Mouse (Mus musculus) urinary bladder, postnatal 36 days (tissue): ENCODE measurements around the gene Oas3.

Experiments used
- DNase-seq, 2 experiments: peaks; one replicate each; pipeline ENCODE4 v3.0.0; 2022; ENCODE audit warnings: low spot score in 2 of 2, mixed read lengths in 1 of 2

Gene Oas3

DNA sequence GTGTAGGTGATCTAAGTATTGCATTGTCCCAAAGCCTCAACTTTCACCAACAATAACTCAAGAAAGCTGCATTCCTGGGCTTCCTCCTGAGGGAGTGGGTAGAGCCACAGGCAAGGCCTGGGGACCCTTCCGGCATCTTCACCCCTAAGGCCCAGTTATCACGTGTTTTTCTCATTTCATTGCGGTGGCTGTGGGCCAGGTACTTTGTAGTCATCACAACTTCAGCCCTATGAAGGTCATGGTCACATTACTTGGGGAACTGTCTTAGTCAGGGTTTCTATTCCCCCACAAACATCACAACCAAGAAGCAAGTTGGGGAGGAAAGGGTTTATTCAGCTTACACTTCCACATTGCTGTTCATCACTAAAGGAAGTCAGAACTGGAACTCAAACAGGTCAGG, 24.7 kb downstream of the Oas3 start:
- DNase-seq: no peak

DNA sequence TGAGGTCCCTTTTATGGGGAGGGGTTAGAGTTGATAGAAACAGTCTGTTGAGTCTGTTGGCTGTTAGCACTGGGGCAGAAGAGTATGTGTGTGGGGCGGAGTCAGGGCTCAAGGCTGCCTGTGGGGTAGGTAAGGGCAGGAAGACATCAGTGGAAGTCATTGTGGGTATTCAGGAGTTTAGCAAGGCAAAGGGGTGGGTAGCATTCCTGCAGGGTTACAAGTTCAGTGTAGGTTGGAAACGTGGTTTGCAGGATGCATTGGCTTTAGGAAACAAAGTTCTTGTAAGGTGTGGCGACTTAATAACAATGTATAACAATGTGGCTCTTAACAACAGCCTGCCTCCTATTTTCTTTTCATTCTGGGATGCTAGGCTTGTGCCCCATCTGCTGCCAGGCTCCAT, 26.3 kb downstream of the Oas3 start:
- no peak for DNase-seq

DNA sequence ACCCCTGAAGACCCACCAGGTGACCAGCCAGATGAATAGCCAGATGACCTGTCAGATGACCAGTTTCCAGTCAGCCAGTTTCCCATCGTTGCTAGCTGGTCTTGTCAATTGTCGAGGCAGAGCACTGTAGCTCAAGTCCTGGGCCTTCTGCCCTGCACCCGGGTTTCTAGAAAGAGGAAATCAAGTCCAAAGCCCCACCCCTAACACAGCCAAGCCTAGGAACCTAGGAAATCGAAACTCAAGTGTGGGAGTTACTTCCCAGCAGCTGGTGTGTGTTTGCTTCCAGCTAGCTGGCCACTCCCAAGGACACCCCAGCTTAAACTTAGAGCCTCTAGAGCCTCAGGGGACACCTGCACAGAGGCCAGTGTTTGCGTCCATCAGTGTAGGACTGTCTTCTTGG, 27.8 kb downstream of the Oas3 start, which contains the start of gene Oas2:
Oas2 (minus strand) TSS at position 166 of the 400 bp plus-strand sequence.
- DNase-seq: no peak

DNA sequence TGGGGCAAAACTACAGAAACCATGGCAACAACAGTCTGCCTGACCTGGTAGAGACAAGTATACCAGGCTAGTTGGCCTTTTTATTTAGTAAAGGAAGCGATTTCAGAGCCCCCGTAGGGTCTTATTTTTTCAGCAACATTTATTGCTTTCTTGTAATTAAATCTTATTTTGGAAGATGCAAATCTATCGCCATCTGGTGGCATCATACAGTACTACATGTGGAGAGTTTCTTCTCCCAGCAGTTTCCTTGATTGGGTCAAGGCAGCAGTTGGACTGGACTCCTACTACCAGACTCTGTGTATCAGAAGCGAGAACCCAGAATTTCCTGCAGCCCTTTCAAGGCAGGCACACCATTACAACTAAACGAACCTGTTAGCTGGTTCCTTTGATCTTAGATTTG, 31.0 kb downstream of the Oas3 start:
- peak; percentile 15 to 18 for DNase-seq

DNA sequence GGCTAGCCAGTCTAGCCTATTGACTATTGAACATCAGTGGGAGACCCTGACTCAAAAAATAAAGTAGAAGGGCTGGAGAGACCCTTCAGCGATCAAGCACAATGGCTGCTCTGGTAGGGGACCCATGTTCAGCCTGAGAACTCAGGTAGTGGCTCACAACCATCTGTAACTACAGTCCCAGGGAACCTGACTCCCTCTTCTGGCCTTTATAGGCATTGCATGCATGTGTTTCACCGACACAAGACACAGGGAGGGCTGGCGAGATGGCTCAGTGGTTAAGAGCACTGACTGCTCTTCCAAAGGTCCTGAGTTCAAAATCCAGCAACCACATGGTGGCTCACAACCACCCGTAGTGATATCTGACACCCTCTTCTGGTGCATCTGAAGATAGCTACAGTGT, 35.3 kb downstream of the Oas3 start:
- no peak for DNase-seq

DNA sequence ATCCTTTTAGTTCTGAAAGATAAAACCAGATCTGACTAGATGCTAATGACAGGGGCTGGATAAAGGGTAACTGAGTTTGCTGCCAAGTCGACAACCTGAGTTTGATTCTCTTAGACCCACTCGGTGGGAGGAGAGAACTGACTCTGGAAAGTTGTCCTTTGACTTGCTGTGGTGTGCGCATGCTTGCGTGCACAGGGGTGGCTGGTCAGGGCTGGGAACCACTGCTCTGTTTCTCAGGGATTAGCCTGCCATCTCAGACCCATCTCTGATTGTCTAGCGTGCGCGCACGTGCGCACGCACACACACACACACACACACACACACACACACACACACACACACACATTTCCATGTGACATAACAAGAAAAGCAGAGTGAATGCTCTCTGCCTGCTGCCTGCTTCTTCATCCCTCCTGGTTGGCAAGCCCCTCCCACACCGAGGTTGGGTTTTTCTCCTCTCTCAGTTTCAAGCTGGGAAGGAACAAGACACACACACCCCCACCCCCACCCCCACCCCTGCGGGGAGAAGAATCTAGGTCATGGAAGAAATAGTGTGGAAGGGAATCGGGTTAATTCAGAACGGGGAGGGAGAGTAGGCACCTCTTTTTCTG, 43.0 kb downstream of the Oas3 start:
- no peak for DNase-seq

DNA sequence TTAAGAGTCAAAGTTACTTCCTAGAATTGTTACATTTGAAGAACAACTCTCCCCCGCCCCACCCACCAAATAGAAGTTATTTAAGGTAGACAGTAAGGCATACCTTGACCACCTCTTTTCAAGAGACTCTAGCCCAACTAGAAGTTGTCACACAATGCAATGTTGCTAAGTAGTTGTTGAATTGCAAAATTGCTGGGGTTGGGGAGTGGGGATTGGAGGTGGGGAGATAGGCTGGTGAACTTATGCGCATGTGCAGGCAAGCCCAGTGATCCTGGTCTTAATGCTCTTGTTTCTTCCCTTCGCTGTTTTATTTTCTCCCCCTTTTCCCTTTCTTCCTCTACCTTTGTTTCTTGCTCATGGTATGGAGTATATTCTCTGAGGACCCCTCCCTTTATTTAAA, 43.8 kb downstream of the Oas3 start:
- no peak for DNase-seq

DNA sequence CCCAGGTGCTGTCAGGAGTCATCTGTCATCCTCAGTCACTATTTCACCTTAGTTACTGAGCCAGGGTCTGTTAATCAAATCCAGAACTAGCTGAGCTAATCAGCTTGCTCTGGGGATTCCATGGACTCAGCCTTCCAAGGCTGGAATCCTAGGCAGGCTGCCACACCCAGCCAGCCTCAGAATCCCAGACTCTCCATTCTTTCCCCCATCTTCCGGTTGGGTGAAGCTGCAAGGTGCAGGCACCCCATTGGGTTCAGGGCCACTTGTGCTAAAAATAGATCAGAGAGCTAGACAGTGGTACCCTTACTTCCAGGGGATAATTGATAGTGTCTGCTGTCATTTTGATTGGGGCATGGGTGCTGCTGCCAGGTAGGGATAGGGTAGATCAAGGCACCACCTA, 44.7 kb downstream of the Oas3 start:
- no peak for DNase-seq

DNA sequence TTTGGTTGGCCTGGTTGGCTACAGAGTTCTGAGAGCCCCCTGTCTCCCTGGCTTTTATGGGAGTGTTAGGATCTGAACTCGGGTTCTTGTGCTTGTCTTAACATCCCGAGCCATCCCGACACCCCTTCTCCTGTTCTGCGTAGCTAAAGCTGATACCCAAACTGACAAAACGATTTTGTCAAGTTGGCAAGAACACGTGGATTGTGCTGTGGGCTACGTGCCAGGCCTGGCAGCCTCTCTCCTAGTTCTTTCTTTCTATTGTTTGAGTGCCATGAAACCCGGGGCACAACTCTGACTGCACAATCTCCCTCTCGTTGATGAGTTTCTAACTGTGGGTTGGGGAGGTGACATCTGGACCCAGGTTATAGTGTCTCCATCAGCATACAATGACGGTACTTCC, 48.1 kb downstream of the Oas3 start:
- no peak for DNase-seq

DNA sequence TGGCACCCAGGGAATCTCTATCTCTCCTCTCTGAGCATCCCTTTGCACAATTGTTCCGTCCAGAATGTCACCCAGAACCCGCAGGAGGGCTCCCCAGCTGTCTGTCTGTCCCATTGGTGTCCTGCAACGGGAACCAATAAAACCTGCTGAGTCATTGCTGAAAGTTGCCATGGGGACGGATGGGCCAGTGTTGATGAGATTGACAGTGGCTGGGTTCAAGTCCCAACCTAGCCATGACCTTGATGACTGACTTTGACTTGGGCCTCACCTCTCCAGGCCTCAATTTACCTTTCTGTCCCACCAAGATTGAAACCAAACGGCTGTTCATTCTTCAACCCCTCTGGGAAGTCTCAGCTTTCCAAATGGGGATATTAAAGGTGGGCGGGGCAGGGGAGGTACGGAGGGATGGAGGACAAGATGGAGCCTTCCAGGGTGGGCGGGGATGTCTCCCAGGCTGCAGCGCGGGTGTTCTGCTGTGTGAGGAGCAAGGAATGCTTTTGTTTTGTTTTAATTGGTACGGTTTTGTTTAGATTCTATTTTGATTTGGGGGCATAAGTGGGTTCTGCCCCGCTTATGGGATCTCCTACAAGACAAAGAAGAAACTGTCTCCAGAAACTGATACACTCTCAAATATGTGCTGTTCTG, 51.5 kb downstream of the Oas3 start:
- no peak for DNase-seq

DNA sequence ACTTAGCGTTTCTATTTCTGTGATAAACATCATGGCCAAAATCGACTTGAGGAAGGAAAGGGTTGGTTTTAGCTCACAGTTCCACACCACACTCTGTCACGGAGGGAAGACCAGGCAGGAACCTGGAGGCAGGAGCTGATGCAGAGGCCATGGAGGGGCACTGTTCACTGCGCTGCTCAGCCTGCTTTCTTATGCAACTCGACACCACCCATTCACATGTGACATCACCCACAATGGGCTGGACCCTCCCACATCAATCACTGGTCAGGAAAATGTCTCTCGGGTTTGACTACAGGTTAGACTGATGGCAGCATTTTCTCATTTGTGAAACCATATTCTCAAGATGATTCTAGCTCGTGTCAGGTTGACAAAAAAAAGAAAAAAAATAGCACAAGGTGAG, 56.5 kb downstream of the Oas3 start:
- no peak for DNase-seq

DNA sequence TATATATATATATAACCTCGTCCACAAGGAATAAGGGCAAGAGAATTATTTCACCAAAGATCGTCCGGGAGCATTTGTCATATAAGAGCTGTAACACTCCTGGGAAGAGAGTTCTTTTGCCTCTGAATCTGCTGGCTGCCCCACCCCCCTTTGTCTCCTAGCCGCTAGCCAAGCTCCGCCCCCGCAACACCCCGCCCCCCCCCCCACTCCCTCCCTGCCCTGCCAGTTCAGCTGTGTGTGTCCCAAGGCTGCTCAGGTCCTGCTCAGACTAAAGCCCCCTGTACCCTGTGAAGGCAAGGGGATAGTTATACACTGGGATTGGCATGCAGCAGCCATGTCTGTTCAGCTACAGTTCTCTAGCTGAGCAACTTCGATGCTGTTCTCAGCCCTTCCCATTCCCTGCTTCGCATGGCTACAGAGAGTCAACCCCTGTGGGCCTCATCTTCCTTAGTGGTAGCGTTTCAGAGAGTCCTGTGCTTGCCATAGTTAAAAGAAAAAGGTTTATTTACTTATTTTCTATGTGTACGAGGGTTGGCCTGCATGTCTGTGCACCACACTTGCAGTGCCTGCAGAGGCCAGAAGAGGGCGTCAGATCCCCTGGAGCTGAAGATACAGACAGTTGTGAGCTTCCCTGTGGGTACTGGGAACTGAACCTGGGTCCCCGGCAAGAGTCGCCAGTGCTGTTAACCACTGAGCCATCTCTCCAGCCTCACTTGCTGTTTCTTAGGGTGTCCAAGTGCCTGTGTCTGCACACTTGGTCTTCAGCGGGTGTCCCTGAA, 58.7 kb downstream of the Oas3 start:
- no peak for DNase-seq

DNA sequence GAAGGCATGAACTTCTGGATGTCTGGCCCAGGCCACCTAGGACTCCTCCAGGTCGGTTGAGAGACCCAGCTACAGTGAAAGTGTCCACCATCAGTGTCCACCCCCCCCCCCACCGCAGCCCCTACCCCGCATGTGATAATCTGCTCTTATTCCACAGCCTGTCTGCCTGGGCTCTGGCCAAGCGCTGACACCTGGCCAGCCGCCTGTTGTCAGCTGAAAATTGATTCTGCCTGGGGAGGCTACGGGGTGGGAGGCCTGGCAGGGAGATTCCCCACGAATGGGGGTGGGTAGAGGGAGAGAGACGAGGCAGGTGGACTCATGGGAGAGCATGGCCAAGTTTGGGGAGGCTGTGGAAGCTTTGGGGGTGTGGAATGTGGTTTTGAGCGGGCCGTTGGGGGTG, 60.3 kb downstream of the Oas3 start:
- DNase-seq: no peak

DNA sequence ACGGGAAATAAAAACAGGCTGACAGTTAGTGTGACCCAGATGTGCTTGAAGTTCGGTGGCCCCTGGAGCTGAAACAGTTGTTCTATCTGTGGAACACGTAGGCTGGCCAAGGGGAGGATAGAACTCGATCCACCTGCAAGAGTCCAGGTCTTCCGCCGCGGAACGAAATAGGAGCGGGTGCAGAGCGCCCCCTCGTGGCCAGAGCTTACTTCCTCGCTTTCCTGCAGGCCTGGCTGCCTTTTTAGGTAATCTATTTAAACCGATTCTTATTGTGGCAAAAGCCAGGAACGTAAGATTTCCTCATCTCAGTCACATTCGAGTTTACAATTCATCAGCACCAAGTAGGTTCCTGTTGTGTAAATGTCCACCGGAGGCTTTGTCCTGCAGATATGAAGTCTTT, 63.1 kb downstream of the Oas3 start:
- peak; percentile 31 to 50 for DNase-seq

DNA sequence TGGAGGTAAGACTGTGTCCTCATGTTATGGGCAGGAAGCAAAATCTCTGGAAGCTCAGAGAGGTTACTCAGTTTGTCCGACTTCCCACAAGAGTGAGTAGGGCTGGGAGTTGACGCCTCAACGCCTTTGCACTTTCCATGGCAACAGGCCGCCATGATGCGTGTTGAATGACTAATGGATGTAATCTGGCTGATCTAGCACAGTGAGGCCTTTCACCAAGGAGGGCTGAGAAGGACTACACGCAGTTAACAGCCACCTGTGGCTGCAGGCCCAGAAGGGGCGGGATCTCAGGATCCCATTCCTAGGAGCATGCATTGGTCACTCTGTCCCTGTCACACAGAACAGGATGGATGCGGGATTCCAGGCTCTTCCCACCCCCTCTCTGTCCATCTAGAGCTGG, 64.7 kb downstream of the Oas3 start:
- DNase-seq: no peak

DNA sequence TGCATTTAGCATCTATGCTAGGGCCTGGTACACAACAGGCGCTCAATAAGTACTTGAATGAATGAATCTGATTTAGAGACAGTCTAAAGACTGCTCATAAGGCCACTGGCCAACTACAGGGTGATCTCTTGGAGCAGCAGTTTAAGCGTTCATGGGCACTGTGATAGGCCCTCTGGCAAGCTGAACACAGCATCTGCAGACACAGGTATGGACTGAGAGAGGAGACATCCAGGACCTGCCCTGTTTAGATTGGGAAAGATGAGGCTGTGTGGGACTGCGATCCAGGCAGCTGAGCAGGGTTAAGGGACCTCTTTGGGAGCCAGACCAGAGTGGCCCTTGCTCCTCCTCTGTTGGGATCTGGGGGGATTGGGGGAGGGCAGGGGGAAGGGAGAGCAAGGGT, 65.6 kb downstream of the Oas3 start, which contains the start of gene Dtx1:
Dtx1 (minus strand) TSS at position 101 of the 400 bp plus-strand sequence.
- DNase-seq: no peak

DNA sequence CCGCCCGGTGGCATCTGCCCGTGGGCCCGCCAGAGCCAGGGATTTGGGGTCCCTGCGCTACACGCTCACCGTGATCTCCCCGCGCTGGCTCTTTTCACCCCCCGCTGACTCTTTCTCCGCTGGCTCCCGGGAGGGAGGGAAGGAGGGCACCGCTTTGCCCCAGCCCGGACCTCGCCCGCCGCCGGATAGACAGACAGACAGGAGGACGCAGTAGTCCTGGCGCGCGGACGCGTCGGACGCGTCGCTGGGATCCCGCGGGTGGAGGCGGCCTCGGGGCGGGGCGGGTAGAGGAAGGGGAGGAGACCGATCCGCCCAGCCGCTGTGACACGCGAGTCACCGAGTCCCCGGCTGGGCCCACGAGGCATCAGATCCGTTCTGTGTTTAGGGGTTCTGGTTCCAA, 66.0 kb downstream of the Oas3 start:
- peak; percentile 10 to 21 for DNase-seq

DNA sequence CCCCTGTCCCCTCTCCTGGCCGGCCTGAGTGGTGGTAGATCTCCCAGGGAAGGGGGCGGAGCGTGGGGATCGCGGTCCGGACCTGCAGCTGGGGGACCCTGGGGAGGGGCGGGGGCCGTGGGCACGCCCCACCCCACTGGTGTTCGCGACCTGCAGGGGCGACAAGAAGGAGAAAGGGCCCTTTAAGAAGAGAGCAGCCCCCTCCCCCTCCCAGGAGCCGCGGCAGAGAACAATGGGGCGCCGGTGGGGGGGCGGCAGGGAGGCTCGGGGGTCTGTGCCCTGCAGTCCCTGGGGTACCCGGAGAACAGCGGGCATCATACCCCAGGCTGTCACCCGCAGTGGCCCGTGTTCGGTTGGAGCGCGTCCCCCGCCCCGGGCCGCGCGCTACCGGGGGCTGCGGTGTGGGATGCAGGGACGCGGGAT, 66.6 kb downstream of the Oas3 start:
- DNase-seq: no peak

DNA sequence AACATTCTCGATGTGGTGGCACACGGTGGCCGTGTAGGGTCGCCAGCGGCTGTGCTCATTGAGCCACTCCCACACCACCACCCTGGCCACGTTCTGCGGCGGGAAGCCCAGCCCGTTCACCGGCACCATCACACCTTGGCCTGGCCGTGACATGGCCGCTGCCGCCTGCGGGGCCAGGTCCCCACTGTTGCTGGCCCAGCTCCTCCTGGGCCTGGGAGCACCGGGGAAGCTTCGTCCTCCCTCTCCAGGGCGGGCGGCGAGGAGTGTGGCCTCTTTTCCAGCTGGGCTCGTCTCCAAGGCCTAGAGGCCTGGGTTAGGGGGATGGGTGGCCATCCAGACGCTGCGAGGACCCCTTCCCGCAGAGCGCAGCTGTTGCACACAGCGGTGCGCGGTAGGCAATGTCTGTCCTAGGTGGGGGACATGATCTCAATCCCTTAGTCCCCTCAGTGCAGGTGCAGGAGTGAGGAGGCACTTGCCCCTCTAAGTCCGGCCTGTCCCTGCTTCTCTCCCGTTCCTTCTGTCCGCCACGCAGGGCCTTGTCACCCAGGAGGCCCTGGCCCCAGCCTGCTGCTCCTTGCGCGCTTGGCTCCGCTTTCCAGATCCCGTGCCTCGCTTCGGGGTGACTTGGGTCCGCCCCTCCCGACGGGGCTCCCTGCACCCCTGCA, 67.2 kb downstream of the Oas3 start:
- DNase-seq: no peak

DNA sequence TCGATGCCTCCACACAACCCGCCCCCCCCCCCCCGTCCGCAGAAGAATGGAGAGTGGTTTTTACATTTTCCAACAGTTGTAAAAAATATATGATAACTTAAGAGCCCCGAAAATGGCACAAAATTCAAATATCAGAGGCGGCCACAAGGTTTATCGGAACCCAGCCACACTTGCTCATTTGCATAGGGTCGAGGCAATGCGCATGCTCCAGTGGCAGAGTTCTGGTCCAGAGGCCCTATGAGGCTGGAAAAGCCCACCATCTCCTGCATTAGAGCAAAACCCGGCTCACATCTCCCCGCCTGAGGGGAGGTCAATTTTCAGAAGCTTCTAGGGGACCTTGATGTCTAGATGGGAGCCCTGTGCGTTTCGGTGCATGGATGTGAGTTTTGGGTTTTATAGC, 70.5 kb downstream of the Oas3 start:
- DNase-seq: no peak

DNA sequence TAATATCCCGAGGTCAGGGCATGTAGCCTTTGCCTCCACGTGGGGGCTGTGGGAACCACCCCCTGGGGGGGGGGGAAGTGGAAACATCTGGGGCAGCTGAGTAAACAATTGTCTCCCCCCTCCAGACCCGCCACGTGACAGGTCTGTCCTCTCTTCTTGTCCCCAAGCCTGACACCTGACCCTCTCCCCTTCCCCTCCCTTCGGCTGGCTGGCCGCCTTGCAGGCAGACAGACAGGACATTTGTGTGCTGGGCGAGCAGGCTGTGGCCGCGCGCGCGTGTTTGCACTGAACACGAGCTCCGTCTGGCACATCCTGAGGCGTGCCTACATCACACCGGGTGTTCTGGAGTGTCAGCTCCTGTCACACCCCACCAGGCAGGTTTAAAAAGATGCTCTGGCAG, 70.9 kb downstream of the Oas3 start:
- DNase-seq: no peak

DNA sequence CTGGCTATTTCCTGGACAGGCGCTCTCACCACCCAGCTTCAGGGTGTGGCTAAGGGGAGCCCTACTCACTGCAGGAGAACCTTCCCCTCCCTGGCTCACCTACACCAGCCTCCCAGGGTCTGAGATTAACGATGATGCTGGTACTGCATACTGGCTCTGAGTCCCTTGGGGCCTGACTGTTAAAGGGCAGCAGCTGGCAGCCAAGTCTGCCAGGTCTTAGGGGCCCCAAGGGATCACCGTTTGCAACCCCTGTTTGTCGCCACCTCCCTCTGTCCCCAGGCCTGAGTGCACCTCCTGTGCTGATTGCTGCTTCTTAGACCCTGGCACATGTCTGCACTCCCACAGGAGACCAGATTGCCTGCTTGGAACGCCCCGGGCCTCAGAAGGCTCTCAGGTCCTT, 73.0 kb downstream of the Oas3 start:
- DNase-seq: no peak

DNA sequence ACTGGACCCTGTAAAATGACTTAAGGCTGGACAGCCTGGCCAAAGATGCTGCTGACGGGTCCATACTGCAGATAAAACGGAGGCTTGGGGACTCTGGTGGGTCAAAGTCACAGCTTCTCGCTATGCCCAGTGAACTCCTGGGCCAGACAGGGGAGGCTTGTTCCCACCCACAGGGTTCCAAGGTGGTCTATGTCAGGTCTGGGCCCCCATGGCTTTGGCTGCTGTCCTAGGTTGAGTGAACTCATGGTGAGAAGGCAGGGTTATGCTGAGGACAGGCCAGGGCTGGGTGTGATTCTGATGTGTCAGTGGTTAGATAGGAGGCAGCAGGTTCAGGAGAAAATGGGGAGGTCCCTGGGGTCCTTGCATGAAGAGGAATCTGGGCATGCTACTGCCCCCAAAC, 73.8 kb downstream of the Oas3 start:
- no peak for DNase-seq
